Mouse (Mus musculus) lung, adult 2 months (tissue): ENCODE data around the gene Pi16.

Source experiments
- CTCF ChIP-seq: fragments of 200-500 bp; IDR thresholded peaks from 2 replicates; pipeline ENCODE4 v1.5.1; 2011; ENCODE audit warnings: mild to moderate bottlenecking, low read length, control low read depth; ENCODE audit not compliant: insufficient read depth
- POLR2A ChIP-seq: fragments of 200-500 bp; IDR thresholded peaks from 2 replicates; pipeline ENCODE4 v1.6.1; 2011; ENCODE audit warnings: low read depth, mild to moderate bottlenecking, control low read depth, low read length, borderline replicate concordance; ENCODE audit errors: extremely low read depth

DNA sequence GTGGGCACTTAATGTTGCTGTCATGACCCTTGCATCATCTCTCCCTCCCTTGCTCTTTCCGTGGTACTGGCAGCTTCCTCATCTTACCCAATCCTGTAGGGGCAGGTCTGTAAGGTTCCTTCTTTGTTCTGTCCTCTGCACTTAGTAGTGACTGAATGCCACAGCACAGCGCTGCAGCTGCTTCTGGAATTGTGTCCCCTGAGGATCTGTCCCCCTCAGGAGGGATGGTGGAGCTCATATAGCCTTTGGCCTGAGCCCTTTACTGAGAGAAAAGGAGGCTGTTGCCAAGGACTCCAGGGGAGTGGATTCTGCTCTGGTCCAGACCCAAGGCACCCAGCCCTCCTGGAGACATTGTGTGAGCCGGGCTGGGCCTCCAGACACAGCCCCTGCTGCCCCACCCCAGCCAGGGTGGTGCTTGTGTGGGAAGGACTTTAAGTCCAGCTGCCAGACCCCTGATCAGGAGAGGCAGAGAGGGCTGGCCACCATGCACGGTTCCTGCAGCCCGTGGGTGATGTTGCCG, 1.3 kb downstream of the Pi16 start:
- TF ChIP-seq POLR2A (no peak), CTCF (no peak)
